Mouse (Mus musculus): Measurements from ENCODE around the gene Arhgef3. TPM values are rescaled to one million over a fixed set of nuclear protein-coding genes. Genes with fewer than 3 reads are reported as not detected.

The Arhgef3 gene
- polyA plus RNA-seq, 3 experiments from 2014 or later: 90.3 to 168 (median 160) TPM

DNA sequence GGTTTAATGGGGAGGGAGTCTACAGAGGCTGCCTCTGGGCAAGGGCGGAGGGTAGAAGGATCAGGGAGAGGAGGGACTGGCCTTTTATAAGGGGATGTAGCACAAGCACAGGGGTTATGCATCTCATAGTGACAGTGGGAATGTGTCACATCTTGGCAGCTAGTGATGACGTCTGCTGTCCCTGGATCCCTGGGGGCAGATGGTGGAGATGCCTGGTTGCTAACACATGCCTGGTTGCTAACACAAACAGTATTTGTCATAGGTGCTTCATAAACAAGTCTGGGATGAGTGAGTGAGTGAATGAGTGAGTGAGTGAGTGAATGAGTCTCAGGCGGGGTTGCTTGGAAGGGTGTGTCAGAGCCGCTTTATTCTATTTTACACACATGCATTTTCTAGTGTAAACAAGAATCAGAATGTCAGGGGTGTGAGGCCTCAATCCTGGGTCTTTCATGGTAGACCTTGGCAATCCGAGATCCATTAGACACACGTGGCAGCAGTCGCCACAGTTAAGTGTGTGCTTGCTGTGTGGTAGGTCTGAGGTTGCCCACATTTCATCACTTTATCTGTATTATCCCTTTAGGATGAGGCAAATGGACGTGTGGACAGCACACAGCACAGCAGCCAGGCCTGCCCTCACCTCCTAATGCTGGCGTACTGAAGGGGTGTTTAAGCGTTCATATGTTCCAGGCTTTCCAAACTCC, 156.8 kb downstream of the Arhgef3 start:
- no peak for ATAC-seq

DNA sequence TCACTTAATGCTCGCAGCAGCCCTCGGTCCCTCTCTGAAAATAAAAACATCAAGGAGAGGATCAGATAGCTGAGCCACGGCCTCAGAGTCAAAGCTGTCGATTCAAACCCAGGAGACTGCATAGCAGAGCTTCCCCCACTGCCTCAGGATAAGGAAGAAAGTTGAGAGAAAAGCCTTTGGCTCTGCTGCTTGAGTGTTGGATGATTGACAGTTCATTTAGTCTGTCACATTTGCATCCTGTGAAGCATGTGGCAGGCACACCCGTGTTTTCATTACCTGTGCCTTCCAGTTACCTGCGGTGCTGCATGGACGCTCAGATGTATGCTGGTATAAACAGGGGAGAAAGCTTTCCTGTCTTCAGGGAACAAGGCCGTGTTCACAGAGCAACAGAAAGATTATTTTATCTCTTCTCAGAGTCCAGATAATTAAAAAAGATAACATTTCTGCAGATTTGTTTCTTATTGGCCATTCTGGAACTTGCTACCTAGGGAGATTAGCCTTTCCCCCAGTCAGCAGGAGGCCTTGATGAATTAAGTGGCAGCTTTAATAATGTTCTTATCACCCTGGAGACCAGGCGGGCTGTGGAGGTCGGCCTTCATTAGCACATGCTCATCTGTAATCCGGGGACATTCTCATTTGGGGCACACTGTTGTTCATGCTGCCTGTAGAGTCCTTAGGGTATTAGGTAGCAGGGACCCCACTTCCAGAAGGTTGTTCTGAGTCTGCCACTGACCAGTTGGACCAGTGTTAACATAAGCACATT, 157.6 kb downstream of the Arhgef3 start:
- ATAC-seq: no peak

DNA sequence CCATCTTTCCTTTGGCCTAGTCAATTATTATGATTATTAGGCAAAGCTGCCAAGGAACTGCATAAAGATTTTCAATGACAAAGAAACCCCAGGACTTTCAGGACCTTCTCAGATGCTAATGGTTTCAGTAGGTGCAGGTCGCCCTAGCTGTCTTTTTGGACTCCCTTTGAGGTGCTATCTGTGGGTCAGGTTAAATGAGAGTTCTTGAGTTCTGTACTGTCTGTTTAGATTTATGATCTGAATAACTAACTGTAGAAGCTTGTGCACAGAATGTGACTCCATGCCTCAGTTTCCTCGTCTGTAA, 158.1 kb downstream of the Arhgef3 start:
- ATAC-seq: no peak

DNA sequence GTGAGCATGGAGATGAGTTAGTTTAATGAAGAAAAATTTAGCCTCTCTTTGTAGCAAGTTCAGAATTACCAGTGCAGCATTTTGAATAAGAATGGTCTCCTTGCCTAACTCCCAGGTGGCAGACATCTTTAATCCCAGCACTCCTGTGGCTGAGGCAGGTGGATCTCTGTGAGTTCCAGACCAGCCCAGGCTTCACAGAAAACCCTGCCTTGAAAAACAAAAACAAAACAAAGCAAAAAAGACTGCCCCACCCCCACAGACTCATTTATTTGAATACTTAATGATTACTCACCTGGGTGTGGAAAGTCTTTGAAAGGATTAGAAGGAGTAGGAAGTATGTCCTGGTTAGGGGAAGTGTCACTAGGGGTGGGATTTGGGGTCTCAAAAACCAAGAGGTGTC, 158.5 kb downstream of the Arhgef3 start:
- ATAC-seq: no peak

DNA sequence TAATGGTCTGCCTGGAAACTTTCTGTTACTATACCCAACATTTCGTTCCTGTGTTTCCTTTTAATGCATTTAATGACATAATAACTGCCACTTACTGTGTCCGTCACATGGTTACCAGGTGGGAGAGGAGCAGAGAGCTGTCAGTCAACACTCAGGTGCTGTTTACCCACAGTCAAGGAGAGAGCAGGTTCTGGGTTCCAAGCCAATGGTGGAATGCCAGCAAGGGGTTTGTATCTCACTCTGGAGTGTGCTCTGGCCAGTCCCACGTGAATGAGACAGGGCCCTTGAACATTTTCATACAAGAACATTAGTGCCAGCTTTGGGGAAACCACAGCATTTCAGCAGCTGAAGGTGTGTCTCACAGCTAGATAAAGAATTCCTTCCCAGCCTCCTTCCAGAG, 162.6 kb downstream of the Arhgef3 start:
- no peak for ATAC-seq

DNA sequence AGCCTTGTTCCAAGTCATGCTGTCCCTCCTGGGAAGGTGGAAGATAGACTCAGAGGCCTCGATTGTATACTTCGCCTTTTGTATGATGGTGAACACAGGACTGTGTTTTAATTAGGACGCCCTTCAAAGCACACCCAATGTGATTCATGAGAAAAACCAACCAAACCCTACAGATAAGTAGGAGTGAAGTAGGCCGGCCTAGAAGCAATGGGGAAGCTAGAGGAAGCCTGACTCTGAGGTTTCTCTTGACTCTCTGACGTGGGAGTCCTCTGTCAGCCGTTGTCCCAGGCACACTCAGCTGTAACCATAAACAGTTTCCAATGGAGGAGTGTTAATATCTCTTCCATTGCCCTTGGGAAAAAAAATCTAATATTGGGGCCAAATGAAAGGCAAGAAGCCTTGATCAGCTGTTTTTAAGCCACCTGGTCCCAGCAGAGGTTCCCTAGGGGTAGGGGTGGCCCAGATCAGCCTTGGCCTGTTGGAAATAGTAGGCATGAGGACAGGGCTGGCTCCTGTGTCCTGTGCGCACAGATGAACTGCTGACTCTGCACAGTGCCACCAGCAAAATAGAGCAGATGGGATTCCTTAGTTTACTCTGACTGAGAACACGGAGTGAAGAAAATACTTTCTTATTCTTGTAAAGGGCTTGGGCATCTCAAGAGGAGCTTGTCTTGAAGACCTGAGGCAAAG, 165.6 kb downstream of the Arhgef3 start:
- peak; percentile 75 for ATAC-seq

DNA sequence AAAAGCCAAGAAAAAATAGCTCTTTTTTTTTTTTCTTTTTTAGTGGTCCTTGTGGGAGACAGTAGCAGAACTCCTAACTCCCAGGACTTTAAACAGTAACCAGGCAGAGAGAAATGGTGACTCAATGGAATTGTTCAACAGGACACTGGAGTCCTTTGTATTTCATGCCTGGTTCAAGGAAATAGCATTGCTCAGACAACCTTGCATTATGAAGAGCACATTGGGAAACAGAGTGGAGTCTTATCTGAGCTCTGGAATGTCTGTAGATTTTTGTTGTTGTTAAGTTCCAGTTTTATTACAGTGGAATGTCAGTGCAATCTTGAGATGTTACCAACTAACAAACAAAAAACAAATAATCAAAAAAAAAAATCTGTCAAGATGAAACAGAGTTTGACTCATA, 169.3 kb downstream of the Arhgef3 start:
- no peak for ATAC-seq

DNA sequence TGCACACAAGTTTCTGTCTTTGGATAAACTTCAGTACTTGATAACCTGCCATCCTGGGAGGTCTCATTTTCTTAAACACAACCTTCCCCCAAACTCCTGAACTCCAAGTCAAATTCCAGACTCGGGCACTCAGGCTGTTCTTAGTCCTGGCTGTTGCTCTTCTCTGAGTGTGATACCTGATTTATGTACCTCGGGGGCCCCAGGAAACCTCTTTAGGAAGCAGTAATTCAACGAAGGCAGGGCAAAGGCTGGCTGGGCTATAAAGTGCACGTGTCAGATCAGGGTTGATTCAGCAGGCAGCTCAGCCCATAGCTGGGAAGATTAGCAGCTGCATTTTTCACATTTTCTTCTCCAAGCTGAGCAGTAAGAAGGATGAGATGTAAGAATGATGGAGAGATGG, 171.5 kb downstream of the Arhgef3 start:
- ATAC-seq: no peak

DNA sequence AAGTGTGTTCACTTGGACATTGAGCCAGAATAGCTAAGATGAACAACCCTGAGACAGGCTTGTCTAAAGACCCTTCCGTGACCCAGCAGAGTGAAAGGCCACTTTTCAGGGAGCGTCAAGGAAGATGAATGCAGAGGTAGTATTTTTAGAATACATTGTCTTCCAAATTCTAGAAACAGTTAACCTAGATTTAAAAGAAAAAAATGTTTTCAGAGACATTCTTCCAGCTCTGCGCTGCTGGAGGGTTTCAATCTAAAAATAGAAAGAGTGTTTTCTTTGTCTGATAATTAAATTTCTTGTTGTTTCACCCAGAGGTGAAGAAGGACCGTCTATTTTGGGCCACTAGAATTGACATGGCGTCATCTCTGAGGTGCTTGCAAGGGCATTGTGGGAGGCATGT, 174.4 kb downstream of the Arhgef3 start:
- no peak for ATAC-seq

DNA sequence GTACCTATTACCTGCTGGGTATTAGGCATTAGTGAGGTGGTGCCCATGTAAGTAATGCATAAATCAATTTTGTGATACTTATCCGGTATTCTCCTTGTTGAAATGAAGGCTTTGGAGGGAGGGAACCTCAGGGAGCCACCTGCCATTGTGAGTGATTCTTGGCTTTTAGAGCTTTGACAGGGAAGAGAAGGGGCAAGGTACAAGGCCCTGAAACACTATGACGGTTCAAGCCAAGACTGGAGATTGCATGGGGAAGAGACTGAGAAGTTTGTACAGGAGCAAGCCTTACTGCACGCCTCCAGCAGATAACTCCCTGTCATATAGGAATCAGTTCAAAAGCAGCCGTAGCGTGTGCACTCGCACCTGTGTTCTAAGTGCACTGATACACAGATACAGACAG, 177.4 kb downstream of the Arhgef3 start:
- no peak for ATAC-seq

DNA sequence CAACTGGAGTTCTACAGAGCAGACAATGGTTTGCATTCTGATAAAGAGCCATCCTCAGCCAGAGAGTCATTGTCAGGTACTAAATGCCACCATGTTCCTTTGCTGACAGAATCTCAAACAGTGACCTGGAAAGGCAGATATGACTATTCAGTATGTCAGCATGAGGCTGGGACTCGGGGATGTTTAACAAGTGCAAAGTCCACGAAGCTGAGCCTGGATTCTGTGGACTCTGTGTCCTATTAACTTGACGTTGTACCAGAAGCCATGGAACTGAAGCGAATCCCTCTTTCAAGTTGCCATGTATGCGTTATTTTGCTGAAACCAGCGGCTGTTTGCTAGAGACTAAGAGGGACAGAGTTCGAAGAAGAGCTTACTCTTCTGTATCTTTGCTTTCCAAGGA, 181.1 kb downstream of the Arhgef3 start:
- no peak for ATAC-seq

DNA sequence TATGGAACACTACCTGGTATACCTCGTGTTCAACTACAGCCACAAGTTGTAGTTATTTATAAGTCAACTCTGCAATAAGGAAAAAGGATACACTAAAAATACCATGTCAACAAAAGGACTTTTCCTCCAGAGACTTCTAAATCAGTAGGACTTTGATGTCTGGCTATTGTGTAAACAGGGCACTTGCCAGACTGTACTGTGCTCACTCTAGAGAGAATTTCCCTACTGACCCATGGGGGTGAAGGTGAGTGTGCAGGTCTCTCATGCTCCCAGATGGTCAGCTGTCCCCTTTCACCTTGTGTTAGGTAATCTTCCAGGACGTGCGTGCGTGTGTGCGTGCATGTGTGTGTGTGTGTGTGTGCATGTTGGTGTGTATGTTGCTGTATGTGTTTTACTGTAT, 182.3 kb downstream of the Arhgef3 start:
- no peak for ATAC-seq

DNA sequence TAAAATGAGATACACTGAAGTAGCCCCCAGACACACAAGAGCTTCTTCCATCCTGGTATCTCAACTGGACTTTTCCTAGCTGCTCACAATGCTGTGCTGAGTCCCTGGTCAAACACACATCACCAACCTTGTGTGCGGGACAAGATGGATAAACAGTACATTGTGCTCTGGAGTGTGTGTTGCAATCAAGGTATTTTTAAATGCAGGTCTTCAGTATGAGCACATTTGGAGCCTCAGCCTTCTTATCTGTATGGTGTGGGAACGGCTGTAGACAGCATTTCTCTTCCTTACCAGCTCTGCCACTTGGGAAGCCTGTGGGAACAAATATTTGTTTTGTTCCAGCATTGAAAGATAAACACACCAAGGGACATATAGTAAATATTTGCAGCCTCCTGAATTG, 184.2 kb downstream of the Arhgef3 start:
- no peak for ATAC-seq

DNA sequence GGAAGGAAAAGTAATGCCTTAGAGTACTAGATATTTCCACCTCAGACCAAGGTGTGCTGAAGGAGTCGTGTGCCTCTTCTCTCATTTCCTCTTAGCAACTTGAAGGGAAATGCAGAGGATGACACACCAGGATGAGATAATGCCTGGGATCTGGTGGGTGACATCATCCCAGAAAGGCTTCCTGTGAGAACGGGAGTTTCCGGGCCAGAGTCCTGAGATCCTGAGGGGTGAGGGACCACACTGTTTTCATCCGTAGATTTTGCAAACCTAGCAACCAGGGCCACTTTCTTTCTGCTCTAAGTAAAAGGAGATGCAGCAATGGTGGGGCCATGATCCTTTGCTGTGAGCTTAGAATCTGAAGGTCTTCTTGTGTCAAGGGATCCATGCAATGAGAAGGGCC, 185.0 kb downstream of the Arhgef3 start:
- no peak for ATAC-seq

DNA sequence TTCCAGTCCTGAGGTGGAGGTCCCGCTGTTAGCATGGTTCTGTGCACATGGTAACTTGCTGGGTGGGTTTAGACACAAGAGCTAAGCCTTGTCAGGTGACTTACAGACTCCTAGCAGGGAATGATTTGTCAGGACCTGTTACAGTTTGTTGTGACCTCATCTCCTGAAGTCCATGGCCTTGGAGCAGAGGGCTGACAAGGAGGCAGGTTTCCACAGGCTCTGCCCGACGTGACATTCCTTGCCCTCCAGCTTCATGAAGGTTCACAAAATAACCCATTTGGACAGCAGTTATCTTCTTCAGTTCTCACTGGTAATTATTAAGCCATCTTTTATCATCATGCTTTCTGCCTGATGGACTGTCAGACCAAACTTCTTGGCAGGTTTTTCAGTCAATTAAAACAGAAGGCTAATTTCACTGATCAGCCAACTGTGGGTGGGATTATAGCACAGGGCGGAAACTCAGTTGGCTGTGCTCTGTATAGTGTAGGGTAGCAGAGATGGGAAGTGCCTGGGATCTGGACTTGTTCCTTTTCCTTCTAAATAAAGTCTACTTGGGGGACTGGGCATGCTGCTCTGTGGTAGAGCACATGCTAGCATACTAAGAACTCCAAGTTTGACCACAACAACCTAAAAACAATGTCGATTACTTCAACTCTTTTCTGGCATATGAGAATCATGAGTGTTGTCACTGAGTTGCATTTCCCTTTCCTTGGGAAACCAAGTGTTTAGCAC, 187.2 kb downstream of the Arhgef3 start:
- no peak for ATAC-seq

DNA sequence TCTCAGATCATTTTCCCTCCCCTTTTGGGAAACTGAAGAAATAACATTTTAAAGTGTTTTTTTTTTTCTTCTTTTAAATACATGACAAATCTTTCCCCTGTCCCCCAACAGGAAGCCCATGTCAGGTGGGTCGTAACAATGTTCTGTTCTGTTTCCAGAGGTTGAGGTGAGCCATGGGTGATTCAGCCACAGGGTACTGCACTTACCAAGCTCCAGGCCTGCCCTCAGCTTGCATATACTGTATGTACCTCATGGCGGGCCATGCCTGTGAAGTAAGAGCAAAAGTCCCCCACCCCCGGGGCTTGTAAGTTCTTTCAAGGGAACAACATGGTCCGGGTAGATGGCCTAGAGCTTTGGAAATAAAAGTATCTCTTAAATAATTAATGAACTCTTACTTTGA, 188.6 kb downstream of the Arhgef3 start:
- peak; percentile 63 for ATAC-seq

DNA sequence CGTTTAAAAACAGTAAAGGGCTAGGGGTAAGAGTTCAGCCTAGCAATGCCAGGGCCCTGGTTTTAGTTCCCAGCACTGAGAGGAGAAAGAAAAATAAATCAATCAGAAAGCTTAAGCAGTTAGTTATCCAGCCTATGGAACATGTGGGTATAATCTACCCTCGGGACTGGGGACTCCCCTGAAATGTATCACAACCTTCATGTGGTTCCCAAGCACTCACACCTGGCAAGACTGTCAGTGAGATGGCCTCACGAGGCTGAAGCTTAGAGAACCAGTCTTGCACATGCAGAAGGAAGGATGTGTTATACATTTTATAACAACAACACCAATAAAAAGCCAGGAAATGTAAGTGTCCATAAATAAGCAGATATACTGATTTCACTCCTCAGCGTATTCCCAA, 189.7 kb downstream of the Arhgef3 start:
- ATAC-seq: peak; percentile 53

DNA sequence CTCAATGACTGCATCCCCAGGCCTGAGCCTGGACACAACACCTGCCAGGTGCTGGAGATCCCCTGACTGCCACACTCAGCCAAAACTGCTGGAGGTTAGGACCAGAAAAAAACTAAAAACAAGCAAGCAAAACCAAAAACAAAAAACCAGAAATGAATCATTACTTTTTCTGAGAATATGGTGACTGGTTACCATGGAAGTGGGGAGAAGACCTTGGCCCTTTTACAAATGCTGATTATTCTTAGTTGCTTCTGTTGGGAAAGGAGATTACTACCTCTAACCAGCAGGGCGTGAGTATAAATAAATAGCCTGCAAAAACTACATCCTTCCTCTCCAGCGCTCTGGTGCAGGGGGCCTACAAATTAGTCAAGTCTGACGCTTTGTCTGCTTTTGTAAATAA, 194.1 kb downstream of the Arhgef3 start:
- ATAC-seq: no peak

DNA sequence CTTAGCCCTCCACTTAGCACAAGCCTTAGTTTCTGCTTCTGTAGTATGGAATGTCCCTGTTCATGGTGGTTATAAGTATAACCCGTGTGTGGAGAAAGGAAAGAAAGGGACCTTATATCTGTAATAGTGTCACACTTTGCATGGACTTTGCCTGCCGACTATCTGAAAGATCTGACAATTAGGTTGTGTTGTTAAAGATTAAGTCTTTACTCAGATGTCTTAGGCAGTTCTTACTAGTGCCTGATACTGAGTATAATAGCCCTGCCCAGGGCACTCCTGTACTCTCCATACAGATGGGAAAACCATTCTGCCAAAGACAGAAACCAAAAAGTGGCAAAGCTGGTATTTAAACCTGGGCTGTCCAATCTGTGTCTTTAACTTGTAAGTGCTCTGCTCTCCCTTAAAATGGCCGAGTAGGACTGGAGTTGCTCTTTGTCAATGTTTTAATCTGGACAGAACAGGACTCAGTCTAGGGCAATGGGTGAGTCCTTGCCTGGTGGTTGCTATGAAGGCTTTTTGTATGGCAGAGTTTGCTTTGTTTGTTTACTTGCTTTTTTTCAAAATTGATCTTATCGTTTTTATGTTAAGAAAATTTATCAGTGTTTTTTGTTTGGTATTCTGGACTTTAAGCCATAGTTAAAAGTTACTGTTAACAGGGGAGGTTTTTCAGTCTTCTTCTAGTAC, 196.0 kb downstream of the Arhgef3 start:
- ATAC-seq: no peak

DNA sequence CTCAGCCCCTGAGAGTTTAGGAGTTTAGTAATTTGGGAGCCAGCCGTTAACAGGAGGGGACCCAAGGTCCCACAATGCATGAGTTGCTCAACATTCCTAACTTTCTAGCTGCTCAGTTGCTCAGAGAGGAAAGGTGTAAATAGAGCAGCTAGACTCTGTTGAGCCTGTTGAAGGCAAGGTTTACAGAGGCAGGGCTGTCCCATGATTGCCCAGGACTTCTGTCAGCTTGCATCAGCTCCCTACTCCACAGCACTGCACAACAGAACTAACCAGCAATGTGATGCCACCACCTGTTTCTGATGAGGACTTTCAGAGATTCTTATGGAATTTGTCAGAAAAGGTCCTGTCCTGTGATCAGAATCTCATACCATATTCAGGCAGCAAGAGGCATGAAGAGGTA, 197.7 kb downstream of the Arhgef3 start:
- ATAC-seq: no peak

DNA sequence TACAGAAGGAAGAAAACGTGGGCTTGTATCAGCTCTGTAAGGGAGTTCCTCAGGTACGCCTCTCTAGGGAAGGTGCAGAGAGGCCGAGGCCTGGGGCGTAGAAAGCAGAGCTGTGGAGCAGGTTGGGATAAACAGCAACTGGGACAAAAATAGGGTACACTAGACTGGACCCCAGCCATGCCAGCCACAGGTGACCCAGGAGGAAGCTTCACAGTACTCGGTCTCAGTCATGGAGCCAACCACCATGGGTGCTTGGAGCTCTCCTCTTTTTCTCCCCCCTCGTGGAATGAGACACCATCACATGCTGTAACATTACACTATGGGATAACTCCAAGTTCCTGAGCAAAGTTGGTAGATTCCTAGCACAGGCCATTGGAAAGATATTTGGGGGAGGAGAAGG, 201.0 kb downstream of the Arhgef3 start:
- ATAC-seq: no peak

DNA sequence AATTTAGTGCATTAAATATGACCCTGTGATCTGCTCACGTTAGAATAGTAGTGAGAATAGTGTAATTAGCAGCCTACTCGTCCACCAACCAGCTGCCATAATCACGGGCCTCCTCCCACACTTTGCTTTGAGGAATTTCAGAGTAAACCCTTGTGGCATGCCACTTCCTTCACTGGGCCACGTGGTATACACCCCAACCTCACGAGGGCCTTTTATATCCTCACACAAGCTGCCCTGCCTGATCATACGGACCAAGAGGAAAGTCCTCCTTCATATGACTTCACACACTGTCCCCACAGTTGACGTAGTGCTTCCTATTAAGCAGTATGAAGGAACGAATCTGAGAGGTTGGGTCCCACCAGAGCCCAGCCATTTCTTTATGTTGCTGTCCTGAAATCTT, 202.4 kb downstream of the Arhgef3 start:
- ATAC-seq: peak; percentile 98

DNA sequence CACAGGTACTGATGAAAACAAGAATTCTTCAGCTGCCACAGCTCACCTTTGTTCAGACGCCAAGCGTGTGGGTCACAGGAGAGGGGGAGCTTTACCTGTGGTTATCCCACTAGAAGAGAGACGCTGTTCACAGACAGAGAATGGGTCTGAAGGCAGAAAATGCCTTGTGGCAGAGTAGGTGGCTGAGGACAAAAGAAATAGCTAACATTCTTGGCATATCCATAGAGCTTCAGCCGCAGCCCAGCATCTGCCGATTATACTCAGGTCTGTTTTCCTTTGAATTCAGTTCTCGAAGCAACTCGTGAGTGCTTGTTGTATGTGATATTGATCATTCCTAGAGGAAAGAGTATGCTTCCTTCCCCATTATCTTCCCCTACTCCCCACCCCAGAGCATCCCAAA, 204.7 kb downstream of the Arhgef3 start:
- no peak for ATAC-seq

Measured in inflammation-experienced regulatory T-cells, adult 6 months (primary cell).